Comparison of ENCODE assay signal across 8 mouse cellular contexts in the genomic region with DNA sequence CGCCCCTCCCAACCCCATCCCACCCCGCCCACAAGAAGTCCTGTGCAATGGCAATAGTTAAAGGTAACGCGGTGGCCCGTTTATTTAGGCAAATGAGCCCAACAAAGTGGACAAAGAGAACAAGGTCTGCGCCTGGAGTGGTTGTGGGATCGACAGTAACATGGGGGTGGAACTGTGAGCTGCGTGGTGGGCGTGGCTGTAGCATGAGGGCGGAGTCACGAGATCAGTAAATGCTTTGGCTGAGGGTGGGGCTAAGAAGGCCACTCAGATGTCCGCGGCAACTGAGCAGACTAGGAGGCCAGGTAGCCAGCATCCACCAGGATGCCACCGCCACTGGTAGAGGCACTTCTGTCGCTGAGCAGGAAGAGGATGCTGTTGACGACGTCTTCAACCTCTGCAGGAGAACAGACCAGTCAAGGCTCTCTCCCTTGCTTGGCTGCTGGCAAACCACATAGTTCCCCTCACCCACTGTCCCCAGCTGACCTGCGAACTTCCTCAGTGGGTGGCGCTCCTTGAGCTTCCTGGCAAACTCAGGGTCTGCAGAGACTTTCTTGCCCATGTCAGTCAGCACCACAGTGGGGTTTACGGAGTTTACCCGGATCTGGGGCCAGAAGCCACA. TPM values are rescaled to one million over a fixed set of nuclear protein-coding genes. Genes with fewer than 3 reads are reported as not detected.
DNase-seq lines count a peak whose midpoint lies in the region; ATAC-seq and TF ChIP-seq lines count a peak whose summit lies in the region.
"Not testable (repeated sequence)": the region's sequence is repeated elsewhere in the genome, so short reads cannot be mapped to it uniquely, and the experiment has no call there.

No protein-coding gene starts in this region.

- H3K36me3 ChIP-seq in forebrain, embryonic 12.5 days (replicated peaks); liver, embryonic 13.5 days: not testable (repeated sequence)

- ATAC-seq in forebrain, embryonic 12.5 days (ENCODE audit: low FRiP score), result peak; percentile 34; the same call in 1 of the 2 replicates
- ATAC-seq in liver, embryonic 13.5 days (ENCODE audit: low read depth), result peak; percentile 27; the same call in 1 of the 2 replicates

- not testable (repeated sequence) for H3K9me3 ChIP-seq in forebrain, embryonic 12.5 days; liver, embryonic 13.5 days (replicated peaks)

- not testable (repeated sequence) for H3K9ac ChIP-seq in forebrain, embryonic 12.5 days; liver, embryonic 13.5 days

- peak; percentile 57 to 63 for DNase-seq in B cell, adult 2 months
- peak; percentile 64 for DNase-seq in brain, embryonic 14.5 days (ENCODE audit: low read depth)
- DNase-seq in heart, postnatal 4 days, result peak; percentile 37
- DNase-seq in kidney, adult 9 months, result peak; percentile 51
- peak; percentile 63 for DNase-seq in liver, embryonic 13.5 days
- peak; percentile 77 for DNase-seq in mesoderm, embryonic 11.5 days (ENCODE audit: low read depth, low spot score)
- peak; percentile 71 for DNase-seq in retina, postnatal 1 day

- not testable (repeated sequence) for TF ChIP-seq CTCF in brain, embryonic 14.5 days (IDR thresholded peaks at IDR 0.05; ENCODE audit: borderline replicate concordance, extremely low read depth, insufficient read depth, insufficient read length)

- not testable (repeated sequence) for H3K27ac ChIP-seq in forebrain, embryonic 12.5 days; liver, embryonic 13.5 days

- TF ChIP-seq POLR2A in brain, embryonic 14.5 days (IDR thresholded peaks at IDR 0.05; ENCODE audit: borderline replicate concordance, extremely low read depth, insufficient read depth, insufficient read length, poor library complexity, severe bottlenecking), result not testable (repeated sequence)

- H3K4me1 ChIP-seq in forebrain, embryonic 12.5 days, result peaks cover 15% of the 10 kb centered on the region
- peaks cover 21% of the 10 kb centered on the region for H3K4me1 ChIP-seq in liver, embryonic 13.5 days (replicated peaks)

- 1% methylated on average over 17 of the region's 21 CpGs for WGBS in forebrain, embryonic 12.5 days
- WGBS in liver, embryonic 13.5 days (ENCODE audit: insufficient replicate concordance), result 3% methylated on average over 17 of the region's 21 CpGs

- peak overlapping the region; percentile 31 for H3K4me2 ChIP-seq in forebrain, embryonic 12.5 days
- H3K4me2 ChIP-seq in liver, embryonic 13.5 days, result peak overlapping the region; percentile 37

- peaks cover 42% of the 10 kb centered on the region for H3K27me3 ChIP-seq in forebrain, embryonic 12.5 days
- H3K27me3 ChIP-seq in liver, embryonic 13.5 days, result peaks cover 37% of the 10 kb centered on the region

- H3K4me3 ChIP-seq in forebrain, embryonic 12.5 days (replicated peaks), result 0 out of 2 replicates have a peak overlapping the region, but pooled peaks have one; percentile 5
- not testable (repeated sequence) for H3K4me3 ChIP-seq in liver, embryonic 13.5 days (replicated peaks)

RNA-seq across cellular contexts. Expression of a gene that starts 2.4 kb away (rescaled TPM):
- 0.53 and 0.66 TPM in 2 replicates for polyA plus RNA-seq in brain, embryonic 14.5 days (2012; rRNA removed)
- 0.67 and 0.95 TPM in 2 replicates for polyA plus RNA-seq in forebrain, embryonic 12.5 days (2016; fragmentation: Nextera tagmentation; extraction: Ambion mirVana)
- total RNA-seq in heart, postnatal 4 days (2021), result 1 to 10 TPM; 3.0 to 3.9 TPM
- polyA plus RNA-seq in liver, embryonic 13.5 days (2015; fragmentation: Nextera tagmentation; extraction: Ambion mirVana), result 0.22 TPM in 1 of 2 replicates, not detected in the other

RNA-seq across cellular contexts. Expression of a gene that starts 2.5 kb away (rescaled TPM):
- polyA plus RNA-seq in brain, embryonic 14.5 days (2012; rRNA removed), result 8.6 and 11.8 TPM in 2 replicates
- polyA plus RNA-seq in forebrain, embryonic 12.5 days (2016; fragmentation: Nextera tagmentation; extraction: Ambion mirVana), result 9.1 and 9.2 TPM in 2 replicates
- 1 to 10 TPM; 3.6 to 4.5 TPM for total RNA-seq in heart, postnatal 4 days (2021)
- polyA plus RNA-seq in liver, embryonic 13.5 days (2015; fragmentation: Nextera tagmentation; extraction: Ambion mirVana), result 8.8 and 9.6 TPM in 2 replicates

RNA-seq across cellular contexts. Expression of a gene that starts 8.3 kb away (rescaled TPM):
- polyA plus RNA-seq in brain, embryonic 14.5 days (2012; rRNA removed), result 425 and 438 TPM in 2 replicates
- 48.3 and 48.5 TPM in 2 replicates for polyA plus RNA-seq in forebrain, embryonic 12.5 days (2016; fragmentation: Nextera tagmentation; extraction: Ambion mirVana)
- total RNA-seq in heart, postnatal 4 days (2021), result 1 to 10 TPM; 1.5 to 1.8 TPM
- polyA plus RNA-seq in liver, embryonic 13.5 days (2015; fragmentation: Nextera tagmentation; extraction: Ambion mirVana), result 1.7 and 2.3 TPM in 2 replicates

RNA-seq across cellular contexts. Expression of a gene that starts 15.8 kb away (rescaled TPM):
- 97.6 and 128 TPM in 2 replicates for polyA plus RNA-seq in brain, embryonic 14.5 days (2012; rRNA removed)
- polyA plus RNA-seq in forebrain, embryonic 12.5 days (2016; fragmentation: Nextera tagmentation; extraction: Ambion mirVana), result 73.8 and 74.7 TPM in 2 replicates
- 10 to 100 TPM; 11.0 to 11.3 TPM for total RNA-seq in heart, postnatal 4 days (2021)
- polyA plus RNA-seq in liver, embryonic 13.5 days (2015; fragmentation: Nextera tagmentation; extraction: Ambion mirVana), result 13.0 and 14.3 TPM in 2 replicates

RNA-seq across cellular contexts. Expression of a gene that starts 16.0 kb away (rescaled TPM):
- polyA plus RNA-seq in brain, embryonic 14.5 days (2012; rRNA removed), result 59.7 and 89.6 TPM in 2 replicates
- 125 and 127 TPM in 2 replicates for polyA plus RNA-seq in forebrain, embryonic 12.5 days (2016; fragmentation: Nextera tagmentation; extraction: Ambion mirVana)
- total RNA-seq in heart, postnatal 4 days (2021), result 10 to 100 TPM; 39.5 to 41.8 TPM
- polyA plus RNA-seq in liver, embryonic 13.5 days (2015; fragmentation: Nextera tagmentation; extraction: Ambion mirVana), result 123 and 126 TPM in 2 replicates

Comparison
In these comparisons a context has a peak if more than half of its experiments do, and no peak if none do; other contexts are left out.
1. RNA of a gene that starts 8.3 kb away (polyA plus RNA-seq): 425 to 438 TPM in brain, embryonic 14.5 days and 48.3 to 48.5 TPM in forebrain, embryonic 12.5 days; 1.7 to 2.3 TPM in liver, embryonic 13.5 days; every median in the first group is over 10 times any median in the second.
2. Peak in every context shown above with its lines, with median percentiles within 50 percentile points of each other: DNase-seq.